In genomic region chr17:47925988-47926387, GRCm38 (mm10) we compare ENCODE assay signal across 9 mouse cellular contexts. TPM values are rescaled to one million over a fixed set of nuclear protein-coding genes. Genes with fewer than 3 reads are reported as not detected.
A peak's percentile ranks its signal among the peaks of the same experiment; 100 is the strongest.
DNase-seq lines count a peak whose midpoint lies in the region; ATAC-seq lines count a peak whose summit lies in the region.
"Had no signal": no experiment of that assay in that cellular context is flagged by ENCODE, and none has a peak within 500 bp of the region (broad histone marks: within the 10 kb centered on the region; RNA-seq: fewer than 3 reads in every experiment).

No protein-coding gene starts in this region.

- H3K36me3 ChIP-seq in heart, embryonic 10.5 days: no peaks in the 10 kb centered on the region
- no peaks in the 10 kb centered on the region for H3K36me3 ChIP-seq in stomach, embryonic 16.5 days (ENCODE audit: control insufficient read depth, insufficient read depth, low read length)

- H3K9me3 ChIP-seq in heart, embryonic 10.5 days: no peaks in the 10 kb centered on the region
- H3K9me3 ChIP-seq in stomach, embryonic 16.5 days (replicated peaks; ENCODE audit: control insufficient read depth, low read length): 0 out of 2 replicates have a peak, but pooled peaks cover 3% of the 10 kb centered on the region
- H3K9me3 ChIP-seq: megakaryocyte, embryonic 14.5 days had no signal

- H3K9ac ChIP-seq in stomach, embryonic 16.5 days (ENCODE audit: low read length): peak overlapping the region; percentile 99

- DNase-seq in heart, embryonic 10.5 days (ENCODE audit: low spot score): no peak
- DNase-seq in heart, postnatal 10 days: no peak
- DNase-seq in thymus, postnatal 4 days: peak; percentile 19
- no peak for DNase-seq in thymus, postnatal 25 days
- peak; percentile 34 for DNase-seq in liver
- DNase-seq in cerebellum, adult 8-10 months: no peak

- intact Hi-C loops in heart, postnatal 10 days (cut with DNase I): loop anchor here (2.0 kb wide), 2 partner anchors 45 to 117 kb away; no protein-coding TSS in a partner anchor

- peak overlapping the region; percentile 84 for H3K4me2 ChIP-seq in stomach, embryonic 16.5 days (ENCODE audit: low read depth, low read length)

- WGBS in heart, embryonic 10.5 days: 39% methylated on average over 10 of the region's 10 CpGs
- WGBS in stomach, embryonic 16.5 days: 35% methylated on average over 10 of the region's 10 CpGs

- H3K27me3 ChIP-seq in heart, embryonic 10.5 days (ENCODE audit: insufficient read depth, poor library complexity, severe bottlenecking): peaks cover 10% of the 10 kb centered on the region; the same call in 1 of the 2 replicates
- no peaks in the 10 kb centered on the region for H3K27me3 ChIP-seq in stomach, embryonic 16.5 days (ENCODE audit: control insufficient read depth, insufficient read depth, low read length)

- ATAC-seq in stomach, embryonic 16.5 days (ENCODE audit: insufficient read depth, low FRiP score): no peak
- no peak for ATAC-seq in erythroid progenitor cell, adult 5-6 weeks (replicated peaks; ENCODE audit: low FRiP score, poor library complexity, severe bottlenecking)

- peaks cover 44% of the 10 kb centered on the region for H3K4me1 ChIP-seq in heart, embryonic 10.5 days
- H3K4me1 ChIP-seq in stomach, embryonic 16.5 days (ENCODE audit: control insufficient read depth, insufficient read depth, low read length): peaks cover 23% of the 10 kb centered on the region

- 0 out of 2 replicates have a peak overlapping the region, but pooled peaks have one; percentile 39 for H3K27ac ChIP-seq in heart, embryonic 10.5 days
- H3K27ac ChIP-seq in stomach, embryonic 16.5 days (ENCODE audit: low read length): peak overlapping the region; percentile 97

- H3K4me3 ChIP-seq in heart, embryonic 10.5 days: peak overlapping the region; percentile 83
- H3K4me3 ChIP-seq in stomach, embryonic 16.5 days (replicated peaks; ENCODE audit: low read length): peak overlapping the region; percentile 98

RNA-seq across cellular contexts. Expression of gene Foxp4, which starts 1.5 kb away (rescaled TPM):
- polyA plus RNA-seq in heart, embryonic 10.5 days (2016; fragmentation: Nextera tagmentation; extraction: Ambion mirVana): 12.4 and 27.3 TPM in 2 replicates
- total RNA-seq in heart, postnatal 10 days (2021): 10 to 100 TPM; 12.3 to 15.9 TPM
- 10.5 and 13.9 TPM in 2 replicates for polyA plus RNA-seq in stomach, embryonic 16.5 days (2015; fragmentation: Nextera tagmentation; extraction: Ambion mirVana)
- total RNA-seq in erythroid progenitor cell, adult 5-6 weeks (2015; ENCODE audit: low replicate concordance): 4.0 and 5.4 TPM in 2 replicates
- total RNA-seq in erythroid progenitor cell, adult 5-6 weeks (2017; ENCODE audit: low replicate concordance): 0.30 and 1.0 TPM in 2 replicates

Comparison
In these comparisons a context has a peak if more than half of its experiments do, and no peak if none do; other contexts are left out.
1. DNase-seq: peak in thymus, postnatal 4 days (single experiment) and liver (single experiment); none in heart, embryonic 10.5 days (single experiment), heart, postnatal 10 days (0 of 2), thymus, postnatal 25 days (single experiment) and cerebellum, adult 8-10 months (single experiment).